Mouse (Mus musculus) heart, adult 8-10 months (tissue): ENCODE measurements around the gene Nup210l. TPM values are rescaled to one million over a fixed set of nuclear protein-coding genes. Genes with fewer than 3 reads are reported as not detected.
A peak's percentile ranks its signal among the peaks of the same experiment; 100 is the strongest.
"Not testable (repeated sequence)": the region's sequence is repeated elsewhere in the genome, so short reads cannot be mapped to it uniquely, and the experiment has no call there.

ENCODE experiments used
- DNase-seq: peaks from one replicate; pipeline ENCODE4 v3.0.0; 2022; ENCODE audit warnings: low spot score
- total RNA-seq, 4 experiments: library from RNA; stranded (reverse); gene quantifications; 2 replicates each; pipeline ENCODE4 v1.2.4; 2022

The Nup210l gene
- total RNA-seq, 4 experiments from 2014 or later: 0.06 to 0.16 (median 0.10) TPM

- no peak for DNase-seq
These were observed 9.5 kb upstream of the Nup210l start for GRCm38 (mm10) chr3:90094453-90094852.

- DNase-seq: no peak
These were observed 6.0 kb upstream of the Nup210l start for GRCm38 (mm10) chr3:90097928-90098327.

GRCm38 (mm10) chr3:90101010-90101409 lies 2.9 kb upstream of the Nup210l start:
- no peak for DNase-seq

- DNase-seq: no peak
These were observed 2.3 kb upstream of the Nup210l start for GRCm38 (mm10) chr3:90101673-90102072.

GRCm38 (mm10) chr3:90102239-90102638 lies 1.7 kb upstream of the Nup210l start:
- DNase-seq: no peak

- DNase-seq: no peak
These were observed 756 bp upstream of the Nup210l start for GRCm38 (mm10) chr3:90103176-90103575.

GRCm38 (mm10) chr3:90111706-90112105 lies 7.8 kb downstream of the Nup210l start:
- peak; percentile 10 for DNase-seq

- no peak for DNase-seq
These were observed 10.4 kb downstream of the Nup210l start for GRCm38 (mm10) chr3:90114342-90114741.

GRCm38 (mm10) chr3:90115526-90115925 lies 11.6 kb downstream of the Nup210l start:
- DNase-seq: no peak

- peak; percentile 44 for DNase-seq
These were observed 14.3 kb downstream of the Nup210l start for GRCm38 (mm10) chr3:90118132-90118790.

GRCm38 (mm10) chr3:90122036-90122435 lies 18.1 kb downstream of the Nup210l start:
- not testable (repeated sequence) for DNase-seq

- DNase-seq: peak; percentile 14
These were observed 21.8 kb downstream of the Nup210l start for GRCm38 (mm10) chr3:90125710-90126109.

GRCm38 (mm10) chr3:90127881-90128280 lies 23.9 kb downstream of the Nup210l start:
- DNase-seq: no peak

- DNase-seq: no peak
These were observed 28.8 kb downstream of the Nup210l start for GRCm38 (mm10) chr3:90132745-90133144.

- DNase-seq: no peak
These were observed 29.4 kb downstream of the Nup210l start for GRCm38 (mm10) chr3:90133331-90133730.

- no peak for DNase-seq
These were observed 30.6 kb downstream of the Nup210l start for GRCm38 (mm10) chr3:90134483-90134882.

- DNase-seq: no peak
These were observed 31.1 kb downstream of the Nup210l start for GRCm38 (mm10) chr3:90134993-90135392.

- DNase-seq: no peak
These were observed 32.7 kb downstream of the Nup210l start for GRCm38 (mm10) chr3:90136660-90137059.

- DNase-seq: no peak
These were observed 33.7 kb downstream of the Nup210l start for GRCm38 (mm10) chr3:90137606-90138005.

- DNase-seq: no peak
These were observed 36.0 kb downstream of the Nup210l start for GRCm38 (mm10) chr3:90139962-90140361.

- DNase-seq: no peak
These were observed 41.5 kb downstream of the Nup210l start for GRCm38 (mm10) chr3:90145461-90145860.

- no peak for DNase-seq
These were observed 42.7 kb downstream of the Nup210l start for GRCm38 (mm10) chr3:90146651-90147050.

- no peak for DNase-seq
These were observed 47.3 kb downstream of the Nup210l start for GRCm38 (mm10) chr3:90151086-90151740.
